In genomic region chr2:150787234-150787771, GRCm38 (mm10) we compare ENCODE assay signal across 8 mouse cellular contexts. TPM values are rescaled to one million over a fixed set of nuclear protein-coding genes. Genes with fewer than 3 reads are reported as not detected.
A peak's percentile ranks its signal among the peaks of the same experiment; 100 is the strongest.
DNase-seq lines count a peak whose midpoint lies in the region; ATAC-seq and TF ChIP-seq lines count a peak whose summit lies in the region.

No protein-coding gene starts in this region.

- H3K79me3 ChIP-seq in C2C12 (ENCODE audit: low read depth) = no peaks in the 10 kb centered on the region

- H3ac ChIP-seq in C2C12 (ENCODE audit: control insufficient read depth, insufficient read length, low read depth) = peak overlapping the region; percentile 100

- DNase-seq in cerebellum, adult 2 months = peak in 1 of 2 experiments; percentile 38
- no peak for DNase-seq in cerebellum, adult 8-10 months
- DNase-seq in embryo, embryonic 9.5 days (ENCODE audit: extremely low spot score) = peak; percentile 52
- peak; percentile 42 for DNase-seq in mesoderm, embryonic 11.5 days (ENCODE audit: low read depth, low spot score)
- DNase-seq in thymus, postnatal 14 days = peak; percentile 38
- no peak for DNase-seq in layer of hippocampus, adult 18-20 months (ENCODE audit: low spot score in 2 of 2)

- peak overlapping the region; percentile 80 for H3K4me2 ChIP-seq in hindbrain, embryonic 15.5 days

- no peaks in the 10 kb centered on the region for H3K9me3 ChIP-seq in hindbrain, embryonic 15.5 days

- ATAC-seq in hindbrain, embryonic 15.5 days (ENCODE audit: low FRiP score, low read depth) = peak; percentile 5

- TF ChIP-seq CTCF in cerebellum, adult 2 months (IDR thresholded peaks at IDR 0.05; ENCODE audit: borderline replicate concordance, insufficient read depth, low read depth, low read length) = no peak
- no peak for TF ChIP-seq CTCF in C2C12 (IDR thresholded peaks at IDR 0.05; ENCODE audit: control insufficient read depth, insufficient read depth, insufficient read length)

- TF ChIP-seq POLR2A in cerebellum, adult 2 months (IDR thresholded peaks at IDR 0.05; ENCODE audit: borderline replicate concordance, insufficient read depth, low read length) = no peak

- H3K79me2 ChIP-seq in C2C12 (ENCODE audit: control insufficient read depth, insufficient read depth) = peaks cover 21% of the 10 kb centered on the region

- no peak overlapping the region for H3K27ac ChIP-seq in cerebellum, adult 2 months (ENCODE audit: insufficient read depth, low read length)
- peak overlapping the region; percentile 69 for H3K27ac ChIP-seq in hindbrain, embryonic 15.5 days (replicated peaks)

- peaks cover 6% of the 10 kb centered on the region for H3K4me1 ChIP-seq in cerebellum, adult 2 months (ENCODE audit: control insufficient read depth, insufficient read depth, low read length)
- H3K4me1 ChIP-seq in hindbrain, embryonic 15.5 days (replicated peaks) = peaks cover 31% of the 10 kb centered on the region

- H3K36me3 ChIP-seq in C2C12 (ENCODE audit: control insufficient read depth, insufficient read depth) = peaks cover 3% of the 10 kb centered on the region
- 0 out of 2 replicates have a peak, but pooled peaks cover 3% of the 10 kb centered on the region for H3K36me3 ChIP-seq in hindbrain, embryonic 15.5 days

- H3K27me3 ChIP-seq in cerebellum, adult 2 months (ENCODE audit: control insufficient read depth, insufficient read depth, low read length) = no peaks in the 10 kb centered on the region
- no peaks in the 10 kb centered on the region for H3K27me3 ChIP-seq in C2C12 (ENCODE audit: control insufficient read depth, insufficient read depth, insufficient read length)
- H3K27me3 ChIP-seq in hindbrain, embryonic 15.5 days = peaks cover 4% of the 10 kb centered on the region; the same call in 1 of the 2 replicates

- 2% methylated on average over 23 of the region's 23 CpGs for WGBS in cerebellum, adult 2 months
- WGBS in hindbrain, embryonic 15.5 days = under 1% methylated on average over 23 of the region's 23 CpGs

- peak overlapping the region; percentile 58 for H3K9ac ChIP-seq in hindbrain, embryonic 15.5 days

- H3K4me3 ChIP-seq in cerebellum, adult 2 months (replicated peaks; ENCODE audit: insufficient read depth, low read depth, low read length) = peak overlapping the region; percentile 75
- H3K4me3 ChIP-seq in C2C12 (ENCODE audit: insufficient read depth, poor library complexity, severe bottlenecking) = peak overlapping the region; percentile 79
- H3K4me3 ChIP-seq in hindbrain, embryonic 15.5 days = peak overlapping the region; percentile 54

TF ChIP-seq in C2C12, 6 proteins besides CTCF, POLR2A, EP300 and RAD21:
- TF ChIP-seq MAX (IDR thresholded peaks at IDR 0.05) (no peak), MYOG (IDR thresholded peaks at IDR 0.05; ENCODE audit: control insufficient read depth, extremely low read depth, insufficient read length) (no peak), MYOD1 (IDR thresholded peaks at IDR 0.05; ENCODE audit: control insufficient read depth, insufficient read length, low read depth) (no peak), USF1 (IDR thresholded peaks at IDR 0.05; ENCODE audit: low read depth) (no peak), FOSL1 (IDR thresholded peaks at IDR 0.05; ENCODE audit: insufficient read depth, low read length, poor library complexity, severe bottlenecking) (no peak), CEBPB (IDR thresholded peaks at IDR 0.05; ENCODE audit: low read depth) (no peak)

RNA-seq across cellular contexts. Expression of gene Pygb, which starts 0.8 kb away (rescaled TPM):
- 134 and 144 TPM in 2 replicates for polyA plus RNA-seq in cerebellum, adult 2 months (2012; rRNA removed)
- polyA plus RNA-seq in C2C12 (2012; fragmentation: generic; extraction: Trizol) = 39.0 TPM
- 135 and 149 TPM in 2 replicates for polyA plus RNA-seq in hindbrain, embryonic 15.5 days (2015; fragmentation: Nextera tagmentation; extraction: Ambion mirVana)
- 100 to 1,000 TPM; 210 to 214 TPM for total RNA-seq in layer of hippocampus, adult 18-20 months (2021)

RNA-seq across cellular contexts. Expression of gene Entpd6, which starts 38.5 kb away (rescaled TPM):
- polyA plus RNA-seq in cerebellum, adult 2 months (2012; rRNA removed) = 50.8 and 54.5 TPM in 2 replicates
- 10.3 TPM for polyA plus RNA-seq in C2C12 (2012; fragmentation: generic; extraction: Trizol)
- polyA plus RNA-seq in hindbrain, embryonic 15.5 days (2015; fragmentation: Nextera tagmentation; extraction: Ambion mirVana) = 71.6 and 76.3 TPM in 2 replicates
- 10 to 100 TPM; 68.1 to 69.5 TPM for total RNA-seq in layer of hippocampus, adult 18-20 months (2021)

Comparison
In these comparisons a context has a peak if more than half of its experiments do, and no peak if none do; other contexts are left out.
1. DNase-seq: peak in embryo, embryonic 9.5 days (single experiment), mesoderm, embryonic 11.5 days (single experiment) and thymus, postnatal 14 days (single experiment); none in cerebellum, adult 8-10 months (single experiment) and layer of hippocampus, adult 18-20 months (0 of 2).
2. Peak in every context shown above with its lines, with median percentiles within 50 percentile points of each other: H3K4me3 ChIP-seq.